Mouse (Mus musculus) lung, embryonic 15.5 days (tissue): ENCODE measurements at regions not wholly inside any gene's neighbourhood (a gene's known extent, or its start where the extent isn't known, plus 50 kb on each side); places are given as distances from the start of the nearest gene placed in this dataset.
"Not testable (repeated sequence)": the region's sequence is repeated elsewhere in the genome, so short reads cannot be mapped to it uniquely, and the experiment has no call there.

ENCODE experiments used
- ATAC-seq: fragments of 200-750 bp; cut with Nextera tagmentation; 2 replicates; pipeline ENCODE4 v1.8.0; 2017; ENCODE audit warnings: moderate number of reproducible peaks, borderline replicate concordance; ENCODE audit not compliant: low FRiP score, low TSS enrichment; ENCODE audit errors: extremely low read depth
- H3K27ac ChIP-seq: fragments of 300-500 bp; sonication (generic); 2 replicates; pipeline ENCODE4 v1.5.1; 2015; ENCODE audit warnings: moderate library complexity, mild to moderate bottlenecking, inconsistent platforms
- H3K27me3 ChIP-seq: fragments of 300-500 bp; sonication (generic); 2 replicates; pipeline ENCODE4 v1.6.1; 2015; ENCODE audit warnings: inconsistent platforms
- H3K36me3 ChIP-seq: fragments of 300-500 bp; sonication (generic); 2 replicates; pipeline ENCODE4 v1.6.1; 2015; ENCODE audit warnings: inconsistent platforms
- H3K4me1 ChIP-seq: fragments of 300-500 bp; sonication (generic); 2 replicates; pipeline ENCODE4 v1.6.1; 2015; ENCODE audit warnings: inconsistent platforms
- H3K4me2 ChIP-seq: fragments of 300-500 bp; sonication (generic); 2 replicates; pipeline ENCODE4 v1.6.1; 2015; ENCODE audit warnings: inconsistent platforms, mild to moderate bottlenecking, moderate library complexity
- H3K4me3 ChIP-seq: fragments of 300-500 bp; sonication (generic); 2 replicates; pipeline ENCODE4 v1.5.1; 2015; ENCODE audit warnings: mild to moderate bottlenecking, inconsistent platforms
- H3K9ac ChIP-seq: fragments of 300-500 bp; sonication (generic); 2 replicates; pipeline ENCODE4 v1.6.1; 2015; ENCODE audit warnings: inconsistent platforms
- H3K9me3 ChIP-seq: fragments of 300-500 bp; sonication (generic); 2 replicates; pipeline ENCODE4 v1.6.1; 2016; ENCODE audit warnings: inconsistent platforms
- WGBS: fragments of 180-500 bp; shearing (Covaris S2); methylation state at CpG from one replicate; pipeline ENCODE4 v1.1.7; 2015; 5-methylcytosine and 5-hydroxymethylcytosine counted together

GRCm38 (mm10) chr12:90564594-90564993, 173.6 kb downstream of the Dio2 start:
- ATAC-seq, H3K27ac ChIP-seq, H3K9me3 ChIP-seq, H3K4me3 ChIP-seq, H3K4me2 ChIP-seq, H3K9ac ChIP-seq, H3K4me1 ChIP-seq, H3K27me3 ChIP-seq, H3K36me3 ChIP-seq: not testable (repeated sequence)
- WGBS = 91% methylated on average over 21 of the region's 22 CpGs

- Histone ChIP-seq H3K4me2 (no peak overlapping the region), H3K4me3 (no peak overlapping the region), H3K27me3 (no peaks in the 10 kb centered on the region), H3K36me3 (no peaks in the 10 kb centered on the region), H3K4me1 (no peaks in the 10 kb centered on the region), H3K27ac (no peak overlapping the region), H3K9ac (no peak overlapping the region), H3K9me3 (no peaks in the 10 kb centered on the region)
- no peak for ATAC-seq
- WGBS = 72% methylated on average over 5 of the region's 5 CpGs
Observed at GRCm38 (mm10) chr12:90542361-90542760, 195.9 kb downstream of the Dio2 start.
